Mouse (Mus musculus): ENCODE measurements around the gene Capn5. TPM values are rescaled to one million over a fixed set of nuclear protein-coding genes. Genes with fewer than 3 reads are reported as not detected.

Gene Capn5
- polyA plus RNA-seq, 1 experiment from 2014 or later, result 16.7 TPM

- no peak; the same call in none of the 2 replicates for ATAC-seq (ENCODE audit: low FRiP score)
- no peak overlapping the region for H3K27ac ChIP-seq
Measured at GRCm38 (mm10) chr7:98178560-98179231, 622 bp upstream of the Capn5 start.

GRCm38 (mm10) chr7:98177566-98177928 is 527 bp downstream of the Capn5 start:
- Histone ChIP-seq H3K9ac (peak overlapping the region; percentile 64), H3K27me3 (ENCODE audit: control insufficient read depth, insufficient read depth, low read length) (no peaks in the 10 kb centered on the region), H3K4me2 (replicated peaks) (peak overlapping the region; percentile 65), H3K4me3 (replicated peaks; ENCODE audit: low read length) (peak overlapping the region; percentile 54), H3K4me1 (replicated peaks; ENCODE audit: control insufficient read depth, insufficient read depth, low read length) (peaks cover 13% of the 10 kb centered on the region), H3K9me3 (ENCODE audit: control insufficient read depth, low read length) (no peaks in the 10 kb centered on the region), H3K36me3 (replicated peaks; ENCODE audit: control insufficient read depth, insufficient read depth) (no peaks in the 10 kb centered on the region), H3K27ac (no peak overlapping the region)
- no peak for ATAC-seq (ENCODE audit: low FRiP score)
- WGBS, result 5% methylated on average over 9 of the region's 9 CpGs
- DNase-seq (ENCODE audit: low spot score), result no peak

More at GRCm38 (mm10) chr7:98178560-98179231, 622 bp upstream of the Capn5 start:
- Histone ChIP-seq H3K4me2 (replicated peaks) (peak overlapping the region; percentile 65), H3K4me3 (replicated peaks; ENCODE audit: low read length) (peak overlapping the region; percentile 54), H3K9me3 (ENCODE audit: control insufficient read depth, low read length) (no peaks in the 10 kb centered on the region), H3K9ac (peak overlapping the region; percentile 51), H3K4me1 (replicated peaks; ENCODE audit: control insufficient read depth, insufficient read depth, low read length) (peaks cover 10% of the 10 kb centered on the region), H3K36me3 (replicated peaks; ENCODE audit: control insufficient read depth, insufficient read depth) (no peaks in the 10 kb centered on the region), H3K27me3 (ENCODE audit: control insufficient read depth, insufficient read depth, low read length) (no peaks in the 10 kb centered on the region)
- 82% methylated on average over 5 of the region's 5 CpGs for WGBS
- DNase-seq (ENCODE audit: low spot score), result no peak

DNA sequence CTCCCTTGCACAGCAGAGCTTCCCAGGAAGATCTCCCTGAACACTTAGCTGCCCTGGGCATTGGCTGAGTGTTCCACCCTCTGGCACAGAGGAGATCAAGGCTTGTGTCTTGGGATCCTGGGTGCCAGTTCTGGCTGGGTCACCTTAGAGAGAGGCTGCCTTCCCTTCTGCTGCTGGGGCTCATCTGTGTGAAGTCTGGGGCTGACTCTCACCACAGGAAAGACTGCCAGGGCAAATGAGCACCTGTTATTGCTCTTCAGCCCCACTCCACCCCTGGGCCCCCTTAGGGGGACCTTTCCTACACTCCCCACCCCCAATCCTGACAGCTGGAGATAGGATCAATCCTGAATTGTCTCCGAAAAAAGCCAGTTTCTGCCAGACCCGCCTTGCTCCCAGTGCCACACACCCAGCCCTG is 996 bp downstream of the Capn5 start:
- peaks cover 13% of the 10 kb centered on the region for H3K4me1 ChIP-seq (replicated peaks; ENCODE audit: control insufficient read depth, insufficient read depth, low read length)
- H3K27ac ChIP-seq, result no peak overlapping the region
- peak overlapping the region; percentile 64; the same call in 1 of the 2 replicates for H3K9ac ChIP-seq
- H3K4me3 ChIP-seq (replicated peaks; ENCODE audit: low read length), result peak overlapping the region; percentile 54
- H3K4me2 ChIP-seq (replicated peaks), result peak overlapping the region; percentile 65
- H3K36me3 ChIP-seq (replicated peaks; ENCODE audit: control insufficient read depth, insufficient read depth), result no peaks in the 10 kb centered on the region
- DNase-seq (ENCODE audit: low spot score) (no peak), ATAC-seq (ENCODE audit: low FRiP score) (no peak)
- 64% methylated on average over 2 of the region's 2 CpGs for WGBS
- no peaks in the 10 kb centered on the region for H3K27me3 ChIP-seq (ENCODE audit: control insufficient read depth, insufficient read depth, low read length)
- no peaks in the 10 kb centered on the region for H3K9me3 ChIP-seq (ENCODE audit: control insufficient read depth, low read length)

DNA sequence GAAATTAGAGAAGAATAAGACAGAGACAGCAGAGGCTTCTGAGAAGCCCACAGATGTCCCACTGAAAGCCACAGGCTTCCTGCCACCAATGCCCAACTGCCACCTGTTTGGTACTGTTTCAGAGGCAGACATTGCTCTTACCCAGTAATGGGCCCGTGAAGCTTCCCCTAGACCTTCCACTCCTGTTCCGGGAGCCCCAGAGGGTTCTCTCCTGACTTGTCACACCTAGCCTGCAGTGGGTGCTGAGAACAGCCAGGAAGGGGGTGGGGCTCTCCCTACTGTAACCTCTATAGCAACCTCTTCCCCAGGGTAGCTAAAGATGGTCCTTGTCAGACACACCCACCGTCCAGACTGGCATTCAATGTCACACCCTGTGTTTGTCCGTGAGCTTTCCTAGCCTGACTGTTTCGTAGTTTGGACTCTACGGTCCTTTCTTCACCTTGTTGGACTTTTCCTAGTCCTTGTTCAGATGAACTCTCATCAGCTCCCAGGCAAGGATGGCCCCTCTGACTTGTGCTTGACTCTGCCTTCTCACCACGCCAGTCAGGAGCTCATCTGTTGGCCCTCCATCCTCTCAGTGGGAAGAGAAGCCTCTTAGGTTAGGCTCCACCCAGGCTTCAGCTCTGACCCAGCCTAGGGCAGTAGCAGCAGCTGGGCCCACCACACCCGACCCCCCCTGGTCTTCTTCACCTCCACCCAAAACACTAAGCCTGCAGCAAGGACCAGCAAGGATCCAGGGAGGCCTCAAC is 1.6 kb downstream of the Capn5 start:
- Histone ChIP-seq H3K36me3 (replicated peaks; ENCODE audit: control insufficient read depth, insufficient read depth) (no peaks in the 10 kb centered on the region), H3K27ac (no peak overlapping the region), H3K27me3 (ENCODE audit: control insufficient read depth, insufficient read depth, low read length) (no peaks in the 10 kb centered on the region), H3K9ac (0 out of 2 replicates have a peak overlapping the region, but pooled peaks have one; percentile 64), H3K4me3 (replicated peaks; ENCODE audit: low read length) (peak overlapping the region; percentile 54), H3K4me1 (replicated peaks; ENCODE audit: control insufficient read depth, insufficient read depth, low read length) (peaks cover 13% of the 10 kb centered on the region), H3K9me3 (ENCODE audit: control insufficient read depth, low read length) (no peaks in the 10 kb centered on the region), H3K4me2 (replicated peaks) (peak overlapping the region; percentile 65)
- 72% methylated on average over 8 of the region's 8 CpGs for WGBS
- DNase-seq (ENCODE audit: low spot score), result no peak
- ATAC-seq (ENCODE audit: low FRiP score), result no peak

GRCm38 (mm10) chr7:98174883-98175755 is 3.0 kb downstream of the Capn5 start:
- H3K9me3 ChIP-seq (ENCODE audit: control insufficient read depth, low read length), result no peaks in the 10 kb centered on the region
- no peak overlapping the region for H3K9ac ChIP-seq
- ATAC-seq (ENCODE audit: low FRiP score) (no peak), DNase-seq (ENCODE audit: low spot score) (no peak)
- H3K4me3 ChIP-seq (replicated peaks; ENCODE audit: low read length), result no peak overlapping the region
- 87% methylated on average over 4 of the region's 4 CpGs for WGBS
- H3K4me2 ChIP-seq (replicated peaks), result 0 out of 2 replicates have a peak overlapping the region, but pooled peaks have one; percentile 2
- H3K4me1 ChIP-seq (replicated peaks; ENCODE audit: control insufficient read depth, insufficient read depth, low read length), result peaks cover 13% of the 10 kb centered on the region
- H3K27ac ChIP-seq, result no peak overlapping the region
- no peaks in the 10 kb centered on the region for H3K36me3 ChIP-seq (replicated peaks; ENCODE audit: control insufficient read depth, insufficient read depth)
- H3K27me3 ChIP-seq (ENCODE audit: control insufficient read depth, insufficient read depth, low read length), result no peaks in the 10 kb centered on the region

- Histone ChIP-seq H3K4me1 (replicated peaks; ENCODE audit: control insufficient read depth, insufficient read depth, low read length) (peaks cover 13% of the 10 kb centered on the region), H3K27me3 (ENCODE audit: control insufficient read depth, insufficient read depth, low read length) (no peaks in the 10 kb centered on the region), H3K9me3 (ENCODE audit: control insufficient read depth, low read length) (no peaks in the 10 kb centered on the region), H3K9ac (no peak overlapping the region), H3K4me3 (replicated peaks; ENCODE audit: low read length) (no peak overlapping the region), H3K4me2 (replicated peaks) (no peak overlapping the region), H3K36me3 (replicated peaks; ENCODE audit: control insufficient read depth, insufficient read depth) (no peaks in the 10 kb centered on the region), H3K27ac (no peak overlapping the region)
- ATAC-seq (ENCODE audit: low FRiP score) (no peak), DNase-seq (ENCODE audit: low spot score) (no peak)
- WGBS, result 74% methylated on average over 4 of the region's 4 CpGs
Measured at GRCm38 (mm10) chr7:98173408-98173807, 4.7 kb downstream of the Capn5 start.

DNA sequence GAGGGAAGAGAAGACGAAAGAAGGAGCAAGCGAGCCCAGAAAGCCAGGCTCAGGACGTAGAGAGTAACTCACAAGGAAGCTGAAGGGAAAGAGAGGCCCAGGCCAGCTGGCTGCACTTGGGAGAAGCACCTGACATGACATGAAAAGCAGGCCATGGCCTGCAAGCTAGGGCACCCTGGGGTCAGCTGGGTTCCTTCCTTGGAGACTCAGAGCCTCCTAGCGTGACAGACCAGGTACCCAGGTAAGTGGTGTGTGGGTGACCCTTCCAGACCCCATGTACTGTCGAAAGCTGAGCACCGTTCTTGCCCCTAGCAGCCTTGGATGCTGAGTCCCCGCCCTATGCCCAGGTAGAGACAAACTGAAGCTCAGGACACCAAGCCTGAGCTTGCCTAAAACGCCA is 5.4 kb downstream of the Capn5 start:
- Histone ChIP-seq H3K4me2 (replicated peaks) (no peak overlapping the region), H3K36me3 (replicated peaks; ENCODE audit: control insufficient read depth, insufficient read depth) (no peaks in the 10 kb centered on the region), H3K4me1 (replicated peaks; ENCODE audit: control insufficient read depth, insufficient read depth, low read length) (peaks cover 13% of the 10 kb centered on the region), H3K9me3 (ENCODE audit: control insufficient read depth, low read length) (no peaks in the 10 kb centered on the region), H3K27me3 (ENCODE audit: control insufficient read depth, insufficient read depth, low read length) (no peaks in the 10 kb centered on the region), H3K9ac (no peak overlapping the region), H3K27ac (no peak overlapping the region), H3K4me3 (replicated peaks; ENCODE audit: low read length) (no peak overlapping the region)
- DNase-seq (ENCODE audit: low spot score) (no peak), ATAC-seq (ENCODE audit: low FRiP score) (no peak)
- WGBS, result 87% methylated on average over 8 of the region's 8 CpGs

DNA sequence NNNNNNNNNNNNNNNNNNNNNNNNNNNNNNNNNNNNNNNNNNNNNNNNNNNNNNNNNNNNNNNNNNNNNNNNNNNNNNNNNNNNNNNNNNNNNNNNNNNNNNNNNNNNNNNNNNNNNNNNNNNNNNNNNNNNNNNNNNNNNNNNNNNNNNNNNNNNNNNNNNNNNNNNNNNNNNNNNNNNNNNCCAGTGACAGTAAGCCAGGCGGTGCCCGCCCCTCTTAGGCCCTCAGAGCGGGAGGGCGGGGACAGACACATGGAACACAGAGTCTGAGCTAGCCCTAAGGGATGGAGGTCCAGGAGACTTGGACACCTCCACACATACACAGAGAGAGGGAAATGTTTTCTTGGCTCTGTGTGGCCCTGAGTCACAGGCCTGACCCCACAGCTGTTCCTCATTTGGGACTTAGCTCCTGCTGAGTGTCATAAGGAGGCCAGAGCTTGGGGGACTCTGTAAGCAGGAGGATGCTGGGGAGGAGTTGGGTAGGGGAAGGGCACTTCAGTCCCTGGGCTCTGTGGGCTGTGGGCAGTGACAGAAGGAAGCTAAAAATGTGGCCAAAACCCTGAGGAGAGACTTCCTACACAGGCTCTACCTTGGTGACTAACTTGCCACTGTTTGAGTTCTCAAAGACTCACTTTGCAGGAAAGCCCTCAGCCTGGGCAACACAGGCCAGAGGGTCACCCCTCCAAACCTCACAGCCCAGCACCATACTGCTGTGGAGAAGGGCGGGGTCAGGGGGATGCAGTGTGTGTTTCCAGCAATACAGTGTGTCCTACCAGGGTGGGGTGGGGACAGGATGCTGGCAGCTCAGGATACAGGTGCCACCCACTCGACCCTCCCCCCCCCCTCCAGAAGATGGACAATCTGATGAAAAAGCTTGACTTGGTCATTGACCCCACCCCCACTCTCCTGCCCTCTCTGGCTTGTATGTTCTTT is 6.7 kb downstream of the Capn5 start:
- Histone ChIP-seq H3K27me3 (ENCODE audit: control insufficient read depth, insufficient read depth, low read length) (no peaks in the 10 kb centered on the region), H3K4me1 (replicated peaks; ENCODE audit: control insufficient read depth, insufficient read depth, low read length) (peaks cover 3% of the 10 kb centered on the region; the same call in 1 of the 2 replicates), H3K9ac (no peak overlapping the region), H3K27ac (no peak overlapping the region), H3K4me3 (replicated peaks; ENCODE audit: low read length) (no peak overlapping the region), H3K4me2 (replicated peaks) (no peak overlapping the region), H3K9me3 (ENCODE audit: control insufficient read depth, low read length) (no peaks in the 10 kb centered on the region), H3K36me3 (replicated peaks; ENCODE audit: control insufficient read depth, insufficient read depth) (no peaks in the 10 kb centered on the region)
- 78% methylated on average over 6 of the region's 6 CpGs for WGBS
- DNase-seq (ENCODE audit: low spot score) (no peak), ATAC-seq (ENCODE audit: low FRiP score) (0 out of 2 replicates have a peak, but pooled peaks have one; percentile 15)

All from hindbrain, embryonic 14.5 days (tissue).